Mouse (Mus musculus) thymus, adult 2 months (tissue): Measurements from ENCODE around the gene Dnttip2.
"Not testable (repeated sequence)": the region's sequence is repeated elsewhere in the genome, so short reads cannot be mapped to it uniquely, and the experiment has no call there.

ENCODE experiments used
- CTCF ChIP-seq: fragments of 200-500 bp; IDR thresholded peaks from 2 replicates; pipeline ENCODE4 v1.5.1; 2012; ENCODE audit warnings: mild to moderate bottlenecking, control low read depth, low read length, moderate library complexity, borderline replicate concordance; ENCODE audit not compliant: control insufficient read depth, poor library complexity, insufficient read depth; ENCODE audit errors: extremely low read depth
- POLR2A ChIP-seq: fragments of 200-500 bp; IDR thresholded peaks from 2 replicates; pipeline ENCODE4 v1.6.1; 2012; ENCODE audit warnings: mild to moderate bottlenecking, low read length, control low read depth, moderate library complexity; ENCODE audit not compliant: control insufficient read depth, poor library complexity, insufficient read depth; ENCODE audit errors: extremely low read depth

GRCm38 (mm10) chr3:122254050-122254449, 20.1 kb upstream of the Dnttip2 start:
- not testable (repeated sequence) for TF ChIP-seq CTCF, POLR2A
